In the genomic region with DNA sequence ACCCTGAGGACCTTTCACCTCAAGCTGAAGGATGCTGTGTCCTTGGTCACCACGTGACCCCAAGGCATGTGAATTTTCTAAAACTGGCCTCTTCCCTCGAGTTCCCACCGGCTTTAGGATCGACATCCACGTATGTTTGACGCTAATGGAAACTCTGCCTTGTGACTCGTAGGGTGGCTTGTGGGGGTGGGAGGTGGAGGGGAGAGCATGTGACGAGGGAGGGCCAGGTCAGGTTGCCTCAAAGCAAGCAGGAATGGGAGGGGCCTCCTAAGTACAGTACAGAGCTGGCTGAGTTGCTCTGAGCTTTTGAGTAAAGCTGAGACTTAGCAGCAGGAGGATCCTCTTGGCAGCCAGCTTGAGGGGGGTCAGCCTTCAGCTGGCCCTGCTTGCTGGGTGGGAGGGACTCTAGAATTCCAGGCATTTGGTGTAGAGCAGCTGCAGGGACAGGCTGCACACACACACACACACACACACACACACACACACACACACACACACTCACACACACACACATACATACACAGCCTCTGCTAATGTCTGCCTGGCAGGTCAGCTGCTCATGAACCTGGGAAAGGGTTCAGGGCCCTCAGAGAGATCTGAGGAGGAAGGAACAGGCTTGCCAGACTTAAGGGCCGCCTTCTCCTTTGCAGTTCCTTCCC, we compare ENCODE assay signal across 8 mouse cellular contexts.
DNase-seq lines count a peak whose midpoint lies in the region; ATAC-seq and TF ChIP-seq lines count a peak whose summit lies in the region.

No protein-coding gene starts in this region.

- 57% methylated on average over 9 of the region's 9 CpGs for WGBS in forebrain, embryonic 16.5 days
- WGBS in kidney, adult 2 months: 36% methylated on average over 9 of the region's 9 CpGs

- H3K36me3 ChIP-seq in forebrain, embryonic 16.5 days (ENCODE audit: control insufficient read depth, insufficient read depth): no peaks in the 10 kb centered on the region
- no peaks in the 10 kb centered on the region for H3K36me3 ChIP-seq in kidney, adult 2 months (ENCODE audit: control insufficient read depth, insufficient read depth, low read length)

- no peak for TF ChIP-seq CTCF in kidney, adult 2 months (conservative IDR thresholded peaks at IDR 0.05; ENCODE audit: insufficient read depth, insufficient read length, low read depth, low read length)

- peak; percentile 74; the same call in 1 of the 2 replicates for ATAC-seq in forebrain, embryonic 16.5 days

- H3K4me1 ChIP-seq in forebrain, embryonic 16.5 days (replicated peaks; ENCODE audit: control insufficient read depth, insufficient read depth, low read length): peaks cover 30% of the 10 kb centered on the region
- H3K4me1 ChIP-seq in kidney, adult 2 months (ENCODE audit: control insufficient read depth, insufficient read depth, low read length): 0 out of 2 replicates have a peak, but pooled peaks cover 2% of the 10 kb centered on the region

- DNase-seq in urinary bladder, postnatal 14 days (ENCODE audit: low spot score): peak; percentile 41
- DNase-seq in urinary bladder, adult 18-20 months (ENCODE audit: low spot score in 2 of 2): no peak
- DNase-seq in kidney, adult 2 months: peak; percentile 55
- peak; percentile 67 for DNase-seq in mesoderm, embryonic 11.5 days (ENCODE audit: low read depth, low spot score)
- DNase-seq in spleen, postnatal 14 days (ENCODE audit: low spot score in 2 of 2): no peak
- DNase-seq in layer of hippocampus, adult 8-10 months (ENCODE audit: low spot score in 2 of 2): no peak
- no peak for DNase-seq in thymus, postnatal 4 days

- H3K9ac ChIP-seq in forebrain, embryonic 16.5 days (replicated peaks; ENCODE audit: low read depth, low read length): no peak overlapping the region

- no peaks in the 10 kb centered on the region for H3K9me3 ChIP-seq in forebrain, embryonic 16.5 days (ENCODE audit: control insufficient read depth, low read length)

- no peaks in the 10 kb centered on the region for H3K27me3 ChIP-seq in forebrain, embryonic 16.5 days (replicated peaks; ENCODE audit: control insufficient read depth, insufficient read depth, low read length)
- no peaks in the 10 kb centered on the region for H3K27me3 ChIP-seq in kidney, adult 2 months (replicated peaks; ENCODE audit: control insufficient read depth, insufficient read depth, low read length)

- peak overlapping the region; percentile 54 for H3K27ac ChIP-seq in forebrain, embryonic 16.5 days (ENCODE audit: low read length)
- H3K27ac ChIP-seq in kidney, adult 2 months (ENCODE audit: insufficient read depth, low read depth, low read length): 0 out of 2 replicates have a peak overlapping the region, but pooled peaks have one; percentile 18

- no peak overlapping the region for H3K4me2 ChIP-seq in forebrain, embryonic 16.5 days (ENCODE audit: low read length)

- H3K4me3 ChIP-seq in forebrain, embryonic 16.5 days (replicated peaks; ENCODE audit: low read length): no peak overlapping the region
- no peak overlapping the region for H3K4me3 ChIP-seq in kidney, adult 2 months (ENCODE audit: insufficient read depth, low read depth, low read length)

- TF ChIP-seq POLR2A in kidney, adult 2 months (IDR thresholded peaks at IDR 0.05; ENCODE audit: low read depth, low read length): no peak

Comparison
In these comparisons a context has a peak if more than half of its experiments do, and no peak if none do; other contexts are left out.
1. DNase-seq: peak in urinary bladder, postnatal 14 days (single experiment), kidney, adult 2 months (single experiment) and mesoderm, embryonic 11.5 days (single experiment); none in urinary bladder, adult 18-20 months (0 of 2), spleen, postnatal 14 days (0 of 2), layer of hippocampus, adult 8-10 months (0 of 2) and thymus, postnatal 4 days (single experiment).